8 mouse cellular contexts compared by ENCODE assay signal in genomic region chrX:98618865-98619264, GRCm38 (mm10).
DNase-seq lines count a peak whose midpoint lies in the region; ATAC-seq and TF ChIP-seq lines count a peak whose summit lies in the region.

No protein-coding gene starts in this region.

- DNase-seq in heart, postnatal 0 days (ENCODE audit: low spot score) = peak; percentile 9
- DNase-seq in heart, postnatal 25 days (ENCODE audit: low spot score) = no peak
- DNase-seq in 3T3-L1 (ENCODE audit: low read depth, low spot score) (peak; percentile 65), MEL (ENCODE audit: low read depth, low spot score) (peak; percentile 37)
- DNase-seq in layer of hippocampus, postnatal 10 days (ENCODE audit: low spot score in 2 of 2) = peak; percentile 15 to 49
- peak; percentile 20 for DNase-seq in retina, postnatal 7 days (ENCODE audit: low read depth, low spot score)
- DNase-seq in gastrocnemius, postnatal 36 days = no peak

- ATAC-seq in heart, postnatal 0 days (ENCODE audit: insufficient read depth, low read depth) = no peak
- peak; percentile 68 for ATAC-seq in common myeloid progenitor, adult 5-6 weeks (replicated peaks; ENCODE audit: low read depth, poor library complexity, severe bottlenecking)

- no peaks in the 10 kb centered on the region for H3K27me3 ChIP-seq in heart, postnatal 0 days (ENCODE audit: control insufficient read depth, insufficient read depth, low read length)
- H3K27me3 ChIP-seq in MEL (ENCODE audit: control insufficient read depth in 1 of 2, insufficient read depth in 2 of 2, low read length in 2 of 2) = no peaks in the 10 kb centered on the region

- TF ChIP-seq RAD21 in MEL (IDR thresholded peaks at IDR 0.05; ENCODE audit: low read depth, low read length) = peak; percentile 52

- no peaks in the 10 kb centered on the region for H3K79me2 ChIP-seq in MEL (ENCODE audit: control insufficient read depth, insufficient read depth, low read length, poor library complexity)

- H3K27ac ChIP-seq in heart, postnatal 0 days (ENCODE audit: low read depth) = no peak overlapping the region
- no peak overlapping the region for H3K27ac ChIP-seq in MEL (ENCODE audit: control insufficient read depth, low read depth, low read length)

- TF ChIP-seq CTCF in heart, postnatal 0 days (IDR thresholded peaks at IDR 0.05; ENCODE audit: low read depth) = peak; percentile 55
- TF ChIP-seq CTCF in MEL (IDR thresholded peaks at IDR 0.05 in 2 of 3, conservative IDR thresholded peaks at IDR 0.05 in 1 of 3; ENCODE audit: control insufficient read depth in 1 of 3, insufficient read depth in 1 of 3, low read depth in 2 of 3, low read length in 3 of 3, poor library complexity in 1 of 3, severe bottlenecking in 1 of 3) = peak in 1 of 3 experiments; percentile 55; a peak in 2 of 6 replicates

- H3K9me3 ChIP-seq in heart, postnatal 0 days (replicated peaks; ENCODE audit: control insufficient read depth, low read length) = no peaks in the 10 kb centered on the region
- no peaks in the 10 kb centered on the region for H3K9me3 ChIP-seq in MEL (replicated peaks; ENCODE audit: insufficient read depth, low read length)

- H3K4me1 ChIP-seq in heart, postnatal 0 days (ENCODE audit: control insufficient read depth, insufficient read depth) = no peaks in the 10 kb centered on the region
- no peaks in the 10 kb centered on the region for H3K4me1 ChIP-seq in MEL (ENCODE audit: control insufficient read depth in 1 of 2, insufficient read depth in 2 of 2, low read length in 2 of 2)

- intact Hi-C loops in heart, postnatal 25 days (cut with DNase I) = loop anchor here (5.0 kb wide), 1 partner anchor 1187 kb away; no protein-coding TSS in a partner anchor
- intact Hi-C loops in gastrocnemius, postnatal 36 days (cut with DNase I) = no loop called here

- TF ChIP-seq EP300 in heart, postnatal 0 days (IDR thresholded peaks at IDR 0.05; ENCODE audit: low read depth) = no peak
- TF ChIP-seq EP300 in MEL (IDR thresholded peaks at IDR 0.05; ENCODE audit: low read depth in 1 of 2, low read length in 2 of 2) = no peak

- H3K9ac ChIP-seq in heart, postnatal 0 days (replicated peaks; ENCODE audit: low read depth, low read length) = no peak overlapping the region
- H3K9ac ChIP-seq in MEL (ENCODE audit: control insufficient read depth, low read depth, low read length, poor library complexity, severe bottlenecking) = no peak overlapping the region

- H3K36me3 ChIP-seq in heart, postnatal 0 days (replicated peaks; ENCODE audit: control insufficient read depth, insufficient read depth, low read length) = no peaks in the 10 kb centered on the region
- no peaks in the 10 kb centered on the region for H3K36me3 ChIP-seq in MEL (ENCODE audit: control insufficient read depth in 1 of 2, insufficient read depth in 2 of 2, low read length in 2 of 2)

- no peak overlapping the region for H3K4me3 ChIP-seq in heart, postnatal 0 days (ENCODE audit: low read depth, low read length)
- no peak overlapping the region for H3K4me3 ChIP-seq in MEL (ENCODE audit: control insufficient read depth in 1 of 2, insufficient read depth in 1 of 2, low read depth in 2 of 2, low read length in 2 of 2)

- 4% methylated on average over 2 of the region's 2 CpGs for WGBS in heart, postnatal 0 days

- no peak overlapping the region for H3K4me2 ChIP-seq in heart, postnatal 0 days (ENCODE audit: low read depth, low read length)

- TF ChIP-seq POLR2A in MEL (IDR thresholded peaks at IDR 0.05; ENCODE audit: control insufficient read depth in 1 of 2, insufficient read depth in 1 of 2, low read depth in 1 of 2, low read length in 2 of 2, poor library complexity in 1 of 2) = no peak

TF ChIP-seq in MEL, 35 proteins besides CTCF, POLR2A, EP300 and RAD21:
- TF ChIP-seq TAL1 (IDR thresholded peaks at IDR 0.05; ENCODE audit: low read length) (no peak), MYC (IDR thresholded peaks at IDR 0.05; ENCODE audit: low read depth, low read length) (no peak), RCOR1 (IDR thresholded peaks at IDR 0.05; ENCODE audit: low read depth, low read length) (no peak), TCF12 (IDR thresholded peaks at IDR 0.05; ENCODE audit: low read depth, low read length) (no peak), E2F4 (IDR thresholded peaks at IDR 0.05; ENCODE audit: borderline replicate concordance, low read depth, low read length) (no peak), JUND (IDR thresholded peaks at IDR 0.05; ENCODE audit: low read depth, low read length) (no peak), MAZ (IDR thresholded peaks at IDR 0.05; ENCODE audit: low read depth, low read length) (no peak), CHD1 (IDR thresholded peaks at IDR 0.05; ENCODE audit: low read depth, low read length) (no peak), SMC3 (IDR thresholded peaks at IDR 0.05; ENCODE audit: low read depth, low read length) (peak; percentile 54), MAFK (IDR thresholded peaks at IDR 0.05; ENCODE audit: borderline replicate concordance, low read depth, low read length) (no peak), GATA1 (IDR thresholded peaks at IDR 0.05; ENCODE audit: low read depth, low read length) (no peak), MXI1 (IDR thresholded peaks at IDR 0.05; ENCODE audit: low read depth, low read length) (no peak), ELF1 (IDR thresholded peaks at IDR 0.05; ENCODE audit: low read depth, low read length) (no peak), USF2 (IDR thresholded peaks at IDR 0.05; ENCODE audit: borderline replicate concordance in 1 of 2, insufficient read depth in 1 of 2, low read depth in 1 of 2, low read length in 2 of 2) (no peak), ZNF384 (IDR thresholded peaks at IDR 0.05; ENCODE audit: low read depth, low read length) (no peak), ZKSCAN1 (IDR thresholded peaks at IDR 0.05; ENCODE audit: low read depth, low read length) (no peak), ZC3H11A (IDR thresholded peaks at IDR 0.05; ENCODE audit: low read depth, low read length) (peak; percentile 12; the same call in 1 of the 2 replicates), CHD2 (IDR thresholded peaks at IDR 0.05; ENCODE audit: low read length) (no peak)

Comparison
In these comparisons a context has a peak if more than half of its experiments do, and no peak if none do; other contexts are left out.
1. DNase-seq: peak in heart, postnatal 0 days (single experiment), 3T3-L1 (single experiment), MEL (single experiment), layer of hippocampus, postnatal 10 days (2 of 2) and retina, postnatal 7 days (single experiment); none in heart, postnatal 25 days (single experiment) and gastrocnemius, postnatal 36 days (0 of 2).